Mouse (Mus musculus) cerebellum, adult (tissue): ENCODE data around the gene Abhd4.

Experiments
- ATAC-seq: cut with Nextera tagmentation; 2 replicates; pipeline ENCODE4 v1.9.2; 2017; ENCODE audit warnings: mild to moderate bottlenecking, moderate library complexity, mixed read lengths; ENCODE audit not compliant: insufficient number of reproducible peaks, low FRiP score, low TSS enrichment

Gene Abhd4

DNA sequence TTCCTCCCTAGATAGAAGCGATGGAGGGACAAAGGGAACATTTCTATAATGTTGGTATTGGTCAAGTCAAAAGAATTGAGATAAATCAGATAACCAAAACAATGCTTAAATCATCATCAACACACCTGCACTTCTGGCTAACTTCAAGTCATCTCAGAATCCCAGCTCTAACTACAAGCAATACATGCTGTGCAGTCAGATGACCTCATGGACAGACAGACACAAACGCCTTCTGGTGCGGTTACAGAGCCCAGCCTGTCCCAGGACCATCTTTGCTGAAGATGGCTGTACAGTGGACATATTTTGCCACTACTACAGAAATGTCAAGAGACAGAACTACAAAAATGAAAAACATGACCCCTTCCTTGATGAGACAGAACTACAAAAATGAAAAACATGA is 16.4 kb downstream of the Abhd4 start:
- ATAC-seq, result no peak

DNA sequence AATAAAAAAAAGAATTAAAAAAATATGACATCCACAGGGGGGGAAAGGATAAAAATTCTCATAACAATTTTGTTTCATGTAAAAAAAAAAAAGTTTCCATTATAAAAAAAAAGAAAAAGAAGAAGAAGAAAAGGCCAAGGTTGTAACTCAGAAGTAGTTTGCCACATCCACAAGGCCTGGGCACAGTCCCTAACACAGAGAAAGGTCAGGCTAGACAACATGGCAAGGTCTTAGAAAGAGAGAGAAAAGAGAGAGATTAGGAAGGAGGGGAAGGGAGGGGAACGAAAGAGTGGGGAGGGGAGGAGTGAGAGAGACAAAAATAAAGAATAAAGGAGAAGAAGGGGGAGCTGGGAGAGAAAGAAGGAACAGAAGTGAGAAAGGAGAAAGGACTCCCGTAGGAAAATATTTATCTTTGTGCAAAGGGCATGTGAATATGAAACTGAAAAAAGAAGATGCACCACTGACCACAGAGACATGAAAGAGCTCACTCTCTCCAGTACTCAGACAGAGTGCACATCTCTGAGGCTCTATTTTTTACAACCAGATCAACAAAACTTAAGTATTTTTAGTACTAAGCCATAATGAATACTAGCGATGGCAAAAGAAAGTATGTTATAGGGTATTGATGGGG is 18.1 kb downstream of the Abhd4 start:
- no peak for ATAC-seq

DNA sequence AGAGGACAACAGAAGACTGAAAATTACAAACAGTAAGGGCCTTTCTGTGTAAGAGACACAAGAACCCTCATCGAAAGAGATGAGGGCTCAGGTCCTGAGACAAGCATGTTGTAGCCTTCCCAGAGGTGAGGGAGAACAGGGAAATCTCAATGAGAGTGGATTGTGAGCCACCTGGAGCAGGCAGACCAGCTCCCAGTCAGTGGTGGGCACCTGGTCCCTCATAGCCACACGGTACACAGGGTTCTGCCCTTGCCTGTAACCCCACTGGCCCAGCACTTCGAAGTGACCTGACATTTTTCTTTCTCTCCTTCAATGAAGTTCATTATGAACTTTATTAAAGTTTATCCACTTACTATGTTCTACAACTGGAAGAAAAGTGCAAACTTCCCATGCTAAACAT is 18.7 kb downstream of the Abhd4 start:
- ATAC-seq, result no peak

DNA sequence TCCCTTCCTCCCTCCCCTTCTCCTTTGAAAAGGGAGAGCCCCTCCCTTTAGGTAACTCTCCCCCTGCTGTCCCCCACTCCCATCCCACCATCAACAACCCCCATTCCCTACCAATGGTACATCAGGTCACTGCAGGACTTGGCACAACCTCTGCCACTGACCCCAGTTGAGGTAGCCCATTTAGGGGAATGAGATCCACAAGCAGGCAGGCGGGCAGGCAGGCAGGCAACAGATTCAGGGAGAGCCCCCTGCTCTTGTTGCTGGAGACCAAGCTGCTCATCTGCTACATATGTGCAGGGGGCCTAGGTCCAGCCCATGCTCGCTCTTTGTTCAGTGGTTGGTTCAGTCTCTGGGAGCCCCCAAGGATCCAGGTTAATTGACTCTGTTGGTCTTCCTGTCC is 22.5 kb downstream of the Abhd4 start:
- ATAC-seq, result no peak

DNA sequence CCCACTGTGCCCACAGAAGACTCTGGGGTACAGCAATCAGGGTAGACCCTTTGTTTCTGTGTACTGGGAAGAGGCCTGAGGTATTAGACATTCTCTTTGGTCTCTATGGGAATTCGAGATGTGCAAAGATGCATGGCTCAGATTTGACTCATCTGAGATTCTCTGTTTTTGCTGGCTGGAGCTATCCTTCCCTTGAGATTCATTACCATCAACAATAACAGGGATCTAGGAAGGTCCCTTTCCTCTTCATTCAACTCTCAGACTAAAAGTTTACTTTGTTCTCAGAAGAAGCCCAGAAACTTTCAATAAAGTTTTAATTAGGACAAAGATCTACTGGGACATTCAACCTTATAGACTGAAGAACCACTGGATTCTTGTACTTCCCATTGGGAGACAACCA is 30.9 kb downstream of the Abhd4 start, which contains the start of gene Olfr49:
Gene Olfr49 (minus strand): TSS at position 101 of the 400 bp plus-strand sequence.
- no peak for ATAC-seq

DNA sequence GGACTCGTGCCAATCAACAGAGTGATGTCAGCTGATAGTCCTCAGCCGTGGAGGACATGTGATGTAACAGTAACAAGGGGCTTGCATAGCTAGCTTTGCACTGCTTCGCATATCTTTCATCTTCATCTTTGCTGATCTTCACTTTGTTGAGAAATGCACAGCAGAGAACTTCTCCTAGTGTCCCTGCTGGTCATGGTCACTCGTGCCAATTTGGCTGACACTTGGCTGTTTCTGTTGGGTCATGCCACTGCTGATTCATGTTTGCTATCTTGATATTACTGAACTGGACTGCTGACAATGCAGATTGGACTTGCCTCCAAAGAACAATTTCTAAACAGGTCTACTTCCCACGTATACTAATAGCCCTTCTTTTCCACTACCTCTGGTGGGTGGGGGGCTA is 46.1 kb downstream of the Abhd4 start:
- no peak for ATAC-seq

DNA sequence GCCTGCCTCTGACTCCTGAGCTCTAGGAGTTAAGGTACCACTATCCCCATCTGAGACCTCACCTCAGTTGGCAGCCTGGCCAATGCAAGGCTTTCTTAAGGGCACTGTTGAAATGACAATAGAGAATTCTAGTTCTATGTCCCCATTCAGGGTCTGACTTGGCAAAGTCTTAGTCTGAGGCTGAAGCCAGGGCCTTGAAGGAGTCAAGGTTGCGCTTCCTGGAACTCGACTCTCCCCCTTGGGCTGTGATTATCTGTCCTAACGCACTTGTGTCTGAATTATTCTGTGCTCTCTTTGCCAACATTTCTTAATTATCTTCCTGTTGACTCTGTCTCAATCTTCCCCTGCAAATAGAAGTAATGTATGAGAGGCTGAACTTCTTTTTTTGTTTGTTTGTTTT is 46.7 kb downstream of the Abhd4 start:
- ATAC-seq, result no peak

DNA sequence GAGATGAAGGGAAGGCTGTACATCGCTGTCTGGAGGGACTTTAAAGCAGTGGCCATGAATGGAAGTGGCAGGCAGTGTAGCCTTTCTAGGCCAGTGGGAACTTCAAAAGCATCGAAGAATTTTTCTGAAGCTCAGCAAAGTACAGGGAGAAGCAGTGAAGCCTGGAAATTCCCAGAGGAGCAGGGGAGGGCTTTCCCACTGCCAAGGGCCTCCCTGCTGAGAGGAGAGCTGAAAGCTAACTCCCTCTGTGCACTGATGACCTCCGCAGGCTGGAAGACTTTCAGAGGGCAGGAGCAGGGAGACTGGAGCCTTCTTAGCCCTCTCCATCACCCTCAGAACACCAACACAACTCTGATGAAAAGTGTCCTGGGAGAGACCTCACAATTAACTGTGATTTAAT is 57.8 kb downstream of the Abhd4 start:
- ATAC-seq, result no peak
